Mouse (Mus musculus) embryonic facial prominence, embryonic 11.5 days (tissue): ENCODE data around the gene Cst12. TPM values are rescaled to one million over a fixed set of nuclear protein-coding genes. Genes with fewer than 3 reads are reported as not detected.
"Not testable (repeated sequence)": the region's sequence is repeated elsewhere in the genome, so short reads cannot be mapped to it uniquely, and the experiment has no call there.

Experiments
- ATAC-seq: fragments of 200-750 bp; cut with Nextera tagmentation; replicated peaks from 2 replicates; pipeline ENCODE4 v1.8.0; 2017; ENCODE audit warnings: low read depth; ENCODE audit not compliant: insufficient number of reproducible peaks, low FRiP score, low TSS enrichment
- DNase-seq: peaks from one replicate; pipeline ENCODE4 v3.0.0-alpha.2; 2015; ENCODE audit warnings: low spot score
- H3K27ac ChIP-seq: fragments of 300-500 bp; sonication (generic); replicated peaks from 2 replicates; pipeline ENCODE4 v1.5.1; 2014; ENCODE audit warnings: mild to moderate bottlenecking, low read depth, low read length, control low read depth
- H3K27me3 ChIP-seq: fragments of 300-500 bp; sonication (generic); 2 replicates; pipeline ENCODE4 v1.6.1; 2014; ENCODE audit warnings: mild to moderate bottlenecking, low read length, moderate library complexity, mixed read lengths; ENCODE audit not compliant: control insufficient read depth, insufficient read depth
- H3K36me3 ChIP-seq: fragments of 300-500 bp; sonication (generic); replicated peaks from 2 replicates; pipeline ENCODE4 v1.6.1; 2014; ENCODE audit warnings: low read depth, mild to moderate bottlenecking, low read length, moderate library complexity, mixed read lengths; ENCODE audit not compliant: control insufficient read depth, insufficient read depth
- H3K4me1 ChIP-seq: fragments of 300-500 bp; sonication (generic); 2 replicates; pipeline ENCODE4 v1.6.1; 2014; ENCODE audit warnings: low read length, mixed read lengths; ENCODE audit not compliant: control insufficient read depth, insufficient read depth
- H3K4me2 ChIP-seq: fragments of 300-500 bp; sonication (generic); 2 replicates; pipeline ENCODE4 v1.6.1; 2014; ENCODE audit warnings: low read depth, mild to moderate bottlenecking, control low read depth, low read length, moderate library complexity
- H3K4me3 ChIP-seq: fragments of 300-500 bp; sonication (generic); 2 replicates; pipeline ENCODE4 v1.5.1; 2014; ENCODE audit warnings: low read depth, low read length, control low read depth
- H3K9ac ChIP-seq: fragments of 300-500 bp; sonication (generic); replicated peaks from 2 replicates; pipeline ENCODE4 v1.6.1; 2014; ENCODE audit warnings: mild to moderate bottlenecking, control low read depth, low read length
- H3K9me3 ChIP-seq: fragments of 300-500 bp; sonication (generic); replicated peaks from 2 replicates; pipeline ENCODE4 v1.6.1; 2016; ENCODE audit warnings: mild to moderate bottlenecking, low read length, inconsistent platforms, mixed read lengths; ENCODE audit not compliant: control insufficient read depth
- WGBS: fragments of 180-500 bp; shearing (Covaris S2); extraction: QIAGEN DNeasy Blood & Tissue Kit; methylation state at CpG from one replicate; pipeline ENCODE4 v1.1.7; 2014; 5-methylcytosine and 5-hydroxymethylcytosine counted together
- polyA plus RNA-seq: library from polyadenylated mRNA; unstranded; fragments of >200 nt; fragmentation: Nextera tagmentation; extraction: Ambion mirVana; gene quantifications from 2 replicates; pipeline ENCODE4 v1.2.1, GENCODE M21; 2014

Cst12 gene
- polyA plus RNA-seq, 1 experiment from 2014 or later: not detected

GRCm38 (mm10) chr2:148771397-148771796 is 17.8 kb upstream of the Cst12 start, which contains the start of gene Cst11:
TSS of gene Cst11 (minus strand) at chr2:148771497.
- DNase-seq, H3K4me3 ChIP-seq, H3K4me2 ChIP-seq, H3K9ac ChIP-seq, H3K36me3 ChIP-seq, ATAC-seq, H3K9me3 ChIP-seq, H3K27ac ChIP-seq, H3K27me3 ChIP-seq, H3K4me1 ChIP-seq: not testable (repeated sequence)
- WGBS: 91% methylated on average over 4 of the region's 4 CpGs

- Histone ChIP-seq H3K4me2 (no peak within 1 kb of the TSS), H3K36me3 (no peaks in the 10 kb centered on the region), H3K4me1 (no peaks in the 10 kb centered on the region), H3K9me3 (no peaks in the 10 kb centered on the region), H3K9ac (no peak within 1 kb of the TSS), H3K4me3 (no peak within 1 kb of the TSS), H3K27ac (no peak within 1 kb of the TSS), H3K27me3 (no peaks in the 10 kb centered on the region)
- 22% methylated on average over 1 of the region's 1 CpGs for WGBS
- no peak for DNase-seq
- no peak for ATAC-seq
Observed at GRCm38 (mm10) chr2:148781709-148782108, 7.5 kb upstream of the Cst12 start, which contains the start of gene 8030411F24Rik. TSS of gene 8030411F24Rik (plus strand) at chr2:148782009.

- Histone ChIP-seq H3K27ac (no peak within 1 kb of the TSS), H3K27me3 (no peaks in the 10 kb centered on the region), H3K4me3 (no peak within 1 kb of the TSS), H3K36me3 (no peaks in the 10 kb centered on the region), H3K9me3 (no peaks in the 10 kb centered on the region), H3K4me1 (no peaks in the 10 kb centered on the region), H3K4me2 (no peak within 1 kb of the TSS), H3K9ac (no peak within 1 kb of the TSS)
- DNase-seq: no peak
- no peak for ATAC-seq
- 76% methylated on average over 1 of the region's 1 CpGs for WGBS
Observed at GRCm38 (mm10) chr2:148798485-148798884, 9.3 kb downstream of the Cst12 start, which contains the start of gene Cst8. TSS of gene Cst8 (plus strand) at chr2:148798785.

GRCm38 (mm10) chr2:148801491-148801921 is 12.3 kb downstream of the Cst12 start:
- no peaks in the 10 kb centered on the region for H3K9me3 ChIP-seq
- no peak overlapping the region for H3K4me2 ChIP-seq
- no peak overlapping the region for H3K9ac ChIP-seq
- WGBS: 68% methylated on average over 3 of the region's 3 CpGs
- no peak overlapping the region for H3K27ac ChIP-seq
- no peaks in the 10 kb centered on the region for H3K27me3 ChIP-seq
- ATAC-seq (no peak), DNase-seq (no peak)
- H3K4me1 ChIP-seq: no peaks in the 10 kb centered on the region
- no peaks in the 10 kb centered on the region for H3K36me3 ChIP-seq
- no peak overlapping the region for H3K4me3 ChIP-seq

- no peak overlapping the region for H3K4me2 ChIP-seq
- H3K27me3 ChIP-seq: no peaks in the 10 kb centered on the region
- 79% methylated on average over 6 of the region's 6 CpGs for WGBS
- H3K9ac ChIP-seq: no peak overlapping the region
- no peaks in the 10 kb centered on the region for H3K36me3 ChIP-seq
- ATAC-seq: no peak
- DNase-seq: no peak
- H3K4me3 ChIP-seq: no peak overlapping the region
- no peaks in the 10 kb centered on the region for H3K4me1 ChIP-seq
- no peak overlapping the region for H3K27ac ChIP-seq
- H3K9me3 ChIP-seq: no peaks in the 10 kb centered on the region
Observed at GRCm38 (mm10) chr2:148806696-148807095, 17.5 kb downstream of the Cst12 start.

GRCm38 (mm10) chr2:148819909-148820308 is 30.7 kb downstream of the Cst12 start, which contains the start of gene Cst13:
TSS of gene Cst13 (plus strand) at chr2:148820081.
- DNase-seq (no peak), ATAC-seq (no peak)
- H3K4me3 ChIP-seq: no peak within 1 kb of the TSS
- no peaks in the 10 kb centered on the region for H3K9me3 ChIP-seq
- H3K9ac ChIP-seq: no peak within 1 kb of the TSS
- H3K27ac ChIP-seq: no peak within 1 kb of the TSS
- no peaks in the 10 kb centered on the region for H3K36me3 ChIP-seq
- no peaks in the 10 kb centered on the region for H3K27me3 ChIP-seq
- H3K4me2 ChIP-seq: no peak within 1 kb of the TSS
- H3K4me1 ChIP-seq: no peaks in the 10 kb centered on the region

GRCm38 (mm10) chr2:148825986-148826385 is 36.8 kb downstream of the Cst12 start:
- Histone ChIP-seq H3K9ac (no peak overlapping the region), H3K36me3 (no peaks in the 10 kb centered on the region), H3K9me3 (no peaks in the 10 kb centered on the region), H3K4me1 (no peaks in the 10 kb centered on the region), H3K27ac (no peak overlapping the region), H3K4me2 (no peak overlapping the region), H3K27me3 (no peaks in the 10 kb centered on the region), H3K4me3 (no peak overlapping the region)
- no peak for ATAC-seq
- DNase-seq: no peak
- 71% methylated on average over 1 of the region's 1 CpGs for WGBS

- ATAC-seq (no peak), DNase-seq (no peak)
- Histone ChIP-seq H3K4me3 (no peak within 1 kb of the TSS), H3K36me3 (no peaks in the 10 kb centered on the region), H3K4me1 (no peaks in the 10 kb centered on the region), H3K27me3 (no peaks in the 10 kb centered on the region), H3K9ac (no peak within 1 kb of the TSS), H3K9me3 (no peaks in the 10 kb centered on the region), H3K4me2 (no peak within 1 kb of the TSS), H3K27ac (no peak within 1 kb of the TSS)
- 73% methylated on average over 4 of the region's 4 CpGs for WGBS
Observed at GRCm38 (mm10) chr2:148834912-148835311, 45.8 kb downstream of the Cst12 start, which contains the start of gene Cst9. TSS of gene Cst9 (plus strand) at chr2:148835147.
